Mouse (Mus musculus) small intestine, adult 2 months (tissue): ENCODE data around the gene Slc47a2. TPM values are rescaled to one million over a fixed set of nuclear protein-coding genes. Genes with fewer than 3 reads are reported as not detected.

Experiments
- H3K27ac ChIP-seq: fragments of 200-500 bp; 2 replicates; pipeline ENCODE4 v1.5.1; 2012; ENCODE audit warnings: low read depth, low read length, control low read depth, inconsistent platforms; ENCODE audit not compliant: insufficient read depth
- H3K27me3 ChIP-seq: fragments of 200-500 bp; 2 replicates; pipeline ENCODE4 v1.6.1; 2012; ENCODE audit warnings: mild to moderate bottlenecking, moderate library complexity, low read length, inconsistent platforms; ENCODE audit not compliant: control insufficient read depth, insufficient read depth
- H3K36me3 ChIP-seq: fragments of 200-500 bp; 2 replicates; pipeline ENCODE4 v1.6.1; 2012; ENCODE audit warnings: mild to moderate bottlenecking, low read length, control low read depth, inconsistent platforms; ENCODE audit not compliant: control insufficient read depth, insufficient read depth
- H3K4me1 ChIP-seq: fragments of 200-500 bp; 2 replicates; pipeline ENCODE4 v1.6.1; 2012; ENCODE audit warnings: low read length, inconsistent platforms, mixed read lengths; ENCODE audit not compliant: control insufficient read depth, insufficient read depth, insufficient read length
- H3K4me3 ChIP-seq: fragments of 200-500 bp; 2 replicates; pipeline ENCODE4 v1.5.1; 2012; ENCODE audit warnings: low read depth, mild to moderate bottlenecking, control low read depth, inconsistent platforms, low read length, moderate library complexity
- CTCF ChIP-seq: fragments of 200-500 bp; IDR thresholded peaks from 2 replicates; pipeline ENCODE4 v1.5.1; 2012; ENCODE audit warnings: low read depth, mild to moderate bottlenecking, control low read depth, inconsistent platforms, low read length, moderate library complexity, mixed read lengths; ENCODE audit not compliant: insufficient replicate concordance, insufficient read length; ENCODE audit errors: extremely low read depth
- POLR2A ChIP-seq: fragments of 200-500 bp; IDR thresholded peaks from 2 replicates; pipeline ENCODE4 v1.6.1; 2012; ENCODE audit warnings: low read depth, mild to moderate bottlenecking, control low read depth, inconsistent platforms, low read length, moderate library complexity
- WGBS: fragments of 180-500 bp; shearing (Covaris S2); methylation state at CpG from one replicate; pipeline ENCODE4 v1.1.7; 2018; 5-methylcytosine and 5-hydroxymethylcytosine counted together
- polyA plus RNA-seq: library from polyadenylated mRNA; depleted of rRNA; stranded (reverse); fragments of >200 nt; gene quantifications from 2 replicates; pipeline ENCODE4 v1.2.3, GENCODE M21; 2012

The Slc47a2 gene
- polyA plus RNA-seq, 1 experiment, result not detected

DNA sequence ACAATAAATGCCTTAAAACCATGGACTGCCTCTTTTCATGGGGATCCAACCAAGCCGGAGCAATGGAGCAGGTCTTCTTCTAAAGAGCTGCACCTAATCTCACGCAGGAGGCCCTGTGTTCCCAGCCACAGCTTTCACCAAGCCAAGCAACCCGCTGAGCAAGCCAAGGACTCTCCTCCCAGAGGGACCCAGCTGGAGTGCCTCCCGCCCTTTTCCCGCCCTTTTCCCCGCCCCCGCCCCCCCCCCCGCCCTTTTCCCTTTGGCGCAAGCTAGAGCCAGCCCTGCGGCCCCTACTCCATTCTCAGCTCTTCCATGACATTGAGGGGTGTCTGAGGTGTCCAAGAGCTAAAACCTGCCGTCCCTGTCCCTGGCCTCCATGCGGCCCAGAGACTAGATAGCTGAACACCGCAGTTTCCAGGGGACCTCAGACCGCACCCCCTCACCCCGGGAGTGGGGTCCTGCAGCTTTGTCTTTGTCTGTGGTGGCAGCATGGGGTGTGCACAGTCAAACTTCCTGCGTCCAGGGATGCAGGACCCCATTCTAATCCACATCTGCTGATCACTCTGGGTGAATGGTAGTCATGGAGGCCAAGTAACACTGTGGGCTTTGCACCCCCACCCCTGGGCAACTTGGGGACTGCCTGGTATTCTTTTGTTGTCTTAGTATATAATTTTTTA, 41.8 kb downstream of the Slc47a2 start:
- peak overlapping the region; percentile 32; the same call in 1 of the 2 replicates for H3K4me3 ChIP-seq
- H3K27ac ChIP-seq, result no peak overlapping the region
- 37% methylated on average over 15 of the region's 16 CpGs for WGBS
- H3K27me3 ChIP-seq, result no peaks in the 10 kb centered on the region
- TF ChIP-seq POLR2A (no peak), CTCF (no peak)
- no peaks in the 10 kb centered on the region for H3K36me3 ChIP-seq
- H3K4me1 ChIP-seq, result peaks cover 5% of the 10 kb centered on the region

GRCm38 (mm10) chr11:61300205-61300604, 42.5 kb downstream of the Slc47a2 start:
- Histone ChIP-seq H3K4me1 (peaks cover 5% of the 10 kb centered on the region), H3K27me3 (no peaks in the 10 kb centered on the region), H3K27ac (no peak overlapping the region), H3K36me3 (no peaks in the 10 kb centered on the region), H3K4me3 (no peak overlapping the region)
- 38% methylated on average over 3 of the region's 3 CpGs for WGBS
- TF ChIP-seq CTCF, result no peak
- TF ChIP-seq POLR2A, result no peak

- Histone ChIP-seq H3K4me1 (peaks cover 5% of the 10 kb centered on the region), H3K36me3 (no peaks in the 10 kb centered on the region), H3K27me3 (no peaks in the 10 kb centered on the region; the same call in 1 of the 2 replicates), H3K4me3 (no peak overlapping the region), H3K27ac (no peak overlapping the region)
- TF ChIP-seq CTCF (no peak), POLR2A (no peak)
- WGBS, result 17% methylated on average over 2 of the region's 2 CpGs
Measured at GRCm38 (mm10) chr11:61297901-61298300, 44.8 kb downstream of the Slc47a2 start.

- 87% methylated on average over 2 of the region's 2 CpGs for WGBS
- TF ChIP-seq CTCF (no peak), POLR2A (no peak)
- Histone ChIP-seq H3K36me3 (no peaks in the 10 kb centered on the region), H3K4me3 (no peak overlapping the region), H3K27me3 (no peaks in the 10 kb centered on the region; the same call in 1 of the 2 replicates), H3K27ac (no peak overlapping the region), H3K4me1 (peaks cover 5% of the 10 kb centered on the region)
Measured at GRCm38 (mm10) chr11:61297326-61297725, 45.3 kb downstream of the Slc47a2 start.

- TF ChIP-seq POLR2A, result no peak
- TF ChIP-seq CTCF, result no peak
- no peaks in the 10 kb centered on the region; the same call in 1 of the 2 replicates for H3K27me3 ChIP-seq
- H3K27ac ChIP-seq, result no peak overlapping the region
- peaks cover 5% of the 10 kb centered on the region for H3K4me1 ChIP-seq
- H3K4me3 ChIP-seq, result no peak overlapping the region
- 93% methylated on average over 1 of the region's 1 CpGs for WGBS
- H3K36me3 ChIP-seq, result no peaks in the 10 kb centered on the region
Measured at GRCm38 (mm10) chr11:61296556-61296955, 46.1 kb downstream of the Slc47a2 start.

DNA sequence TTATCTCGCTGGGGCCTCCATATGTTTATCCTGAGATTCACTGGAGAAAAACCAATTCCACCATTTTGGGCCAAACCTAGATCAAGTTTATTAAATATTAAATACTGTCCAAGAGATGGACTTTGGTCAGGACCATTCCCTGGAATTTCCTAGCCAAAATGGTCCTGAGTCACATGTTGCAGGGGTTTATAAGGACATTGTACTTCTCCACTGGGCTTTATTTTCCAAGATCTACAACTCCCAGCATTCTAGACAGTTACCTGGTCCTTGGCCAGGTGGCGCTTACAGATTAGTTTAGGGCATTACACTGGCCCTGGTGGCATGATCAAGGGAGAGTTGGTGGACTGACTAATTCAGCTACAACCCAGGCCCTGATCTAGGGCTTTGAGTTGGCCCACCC, 47.1 kb downstream of the Slc47a2 start:
- H3K27ac ChIP-seq, result no peak overlapping the region
- no peak overlapping the region for H3K4me3 ChIP-seq
- no peaks in the 10 kb centered on the region; the same call in 1 of the 2 replicates for H3K27me3 ChIP-seq
- no peak for TF ChIP-seq CTCF
- TF ChIP-seq POLR2A, result no peak
- 93% methylated on average over 2 of the region's 2 CpGs for WGBS
- H3K4me1 ChIP-seq, result peaks cover 2% of the 10 kb centered on the region
- no peaks in the 10 kb centered on the region for H3K36me3 ChIP-seq

DNA sequence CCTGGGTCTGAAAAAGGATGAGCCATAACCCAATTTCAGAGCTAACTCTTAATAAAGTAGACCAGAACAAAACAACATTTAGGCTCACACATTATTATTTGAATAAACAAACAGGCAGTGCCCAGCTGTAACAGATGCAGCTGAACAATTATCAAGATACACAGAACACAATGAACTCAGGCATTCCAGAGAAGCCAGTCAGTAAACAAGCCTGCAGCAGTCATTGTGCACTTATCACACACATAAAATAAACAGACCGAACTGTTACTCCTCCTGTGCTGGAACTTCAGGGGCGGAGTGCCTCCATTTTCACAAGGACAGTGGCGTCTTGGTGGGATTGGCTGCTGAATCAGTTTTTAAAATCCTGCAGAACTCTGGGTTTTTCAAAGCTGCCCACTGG, 48.2 kb downstream of the Slc47a2 start:
- no peaks in the 10 kb centered on the region for H3K36me3 ChIP-seq
- H3K4me1 ChIP-seq, result no peaks in the 10 kb centered on the region
- no peak overlapping the region for H3K4me3 ChIP-seq
- H3K27ac ChIP-seq, result no peak overlapping the region
- H3K27me3 ChIP-seq, result no peaks in the 10 kb centered on the region; the same call in 1 of the 2 replicates
- 52% methylated on average over 3 of the region's 3 CpGs for WGBS
- TF ChIP-seq CTCF, result no peak
- TF ChIP-seq POLR2A, result no peak
